Mouse (Mus musculus): ENCODE measurements around the gene Dlg2.

DNA sequence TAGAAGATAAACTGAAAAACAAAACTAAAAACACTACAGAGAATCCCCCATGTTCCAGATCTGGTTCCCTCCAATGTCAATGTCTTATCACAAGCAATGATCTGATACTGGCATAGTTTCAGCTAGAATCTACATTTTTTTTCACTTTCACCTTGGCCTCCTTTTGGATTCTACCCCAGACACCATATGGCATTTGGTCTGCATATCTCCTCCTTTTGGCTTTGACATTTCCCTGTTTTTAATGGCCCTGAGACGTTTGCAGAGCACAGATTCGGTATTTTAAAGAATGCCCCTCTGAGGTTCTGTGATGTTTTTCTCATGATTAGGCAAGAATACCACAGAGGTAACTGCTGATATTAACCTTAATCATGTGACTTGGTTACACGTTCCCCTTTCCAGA, 1984.8 kb downstream of the Dlg2 start:
- TF ChIP-seq CTCF (IDR thresholded peaks at IDR 0.05; ENCODE audit: extremely low read depth, insufficient read depth, insufficient read length, insufficient replicate concordance) (no peak), POLR2A (IDR thresholded peaks at IDR 0.05; ENCODE audit: low read depth, low read length) (no peak)
